Mouse (Mus musculus) urinary bladder, postnatal 36 days (tissue): ENCODE results near the gene Rac1.

Experiments
- DNase-seq, 2 experiments: peaks; one replicate each; pipeline ENCODE4 v3.0.0; 2022; ENCODE audit warnings: low spot score in 2 of 2, mixed read lengths in 1 of 2

Rac1 gene

DNA sequence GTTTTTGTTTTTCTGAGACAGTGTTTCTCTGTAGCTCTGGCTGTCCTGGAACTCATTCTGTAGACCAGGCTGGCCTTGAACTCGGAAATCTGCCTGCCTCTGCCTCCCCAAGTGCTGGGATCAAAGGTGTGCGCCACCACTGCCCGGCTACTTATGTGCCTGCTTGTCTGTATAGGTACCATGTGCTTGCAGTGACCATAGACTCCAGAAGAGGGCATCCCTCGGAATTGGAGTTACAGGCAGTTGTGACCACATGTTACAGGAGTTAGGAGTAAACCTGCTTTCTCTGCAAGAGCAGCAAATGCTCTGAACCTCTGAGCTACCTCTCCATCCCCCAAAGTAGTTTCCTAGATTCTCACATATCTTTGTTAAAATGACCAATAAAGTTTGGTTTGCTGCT is 36.1 kb downstream of the Rac1 start:
- no peak for DNase-seq

DNA sequence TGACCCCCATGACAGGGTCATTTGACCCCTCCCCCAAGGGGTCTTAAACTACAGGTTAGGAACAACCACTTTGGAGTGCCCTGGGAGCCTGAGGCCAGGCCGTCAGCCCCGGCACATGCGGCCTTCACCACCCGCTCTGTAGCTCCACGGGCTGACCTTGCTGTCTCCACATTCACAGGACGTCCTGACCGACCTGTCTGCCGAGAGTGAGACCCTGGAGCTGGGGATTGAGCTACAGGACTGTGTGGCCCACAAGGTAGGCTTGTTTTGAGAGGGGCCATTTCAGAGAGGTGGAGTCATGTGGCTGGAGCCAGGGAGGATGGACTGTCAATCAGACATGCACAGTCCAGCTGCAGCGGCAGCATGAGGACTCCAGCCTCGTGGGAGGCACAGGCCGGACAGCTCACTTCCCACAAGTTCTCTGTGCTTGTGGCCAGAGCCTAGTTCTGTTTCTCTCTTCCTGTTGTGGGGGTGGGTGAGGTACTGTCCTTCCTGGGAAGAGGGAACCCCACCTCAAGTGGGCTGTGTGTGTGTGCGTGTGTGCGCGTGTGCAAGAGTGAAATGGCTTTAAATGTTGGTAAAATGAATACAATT is 38.0 kb downstream of the Rac1 start:
- no peak for DNase-seq

DNA sequence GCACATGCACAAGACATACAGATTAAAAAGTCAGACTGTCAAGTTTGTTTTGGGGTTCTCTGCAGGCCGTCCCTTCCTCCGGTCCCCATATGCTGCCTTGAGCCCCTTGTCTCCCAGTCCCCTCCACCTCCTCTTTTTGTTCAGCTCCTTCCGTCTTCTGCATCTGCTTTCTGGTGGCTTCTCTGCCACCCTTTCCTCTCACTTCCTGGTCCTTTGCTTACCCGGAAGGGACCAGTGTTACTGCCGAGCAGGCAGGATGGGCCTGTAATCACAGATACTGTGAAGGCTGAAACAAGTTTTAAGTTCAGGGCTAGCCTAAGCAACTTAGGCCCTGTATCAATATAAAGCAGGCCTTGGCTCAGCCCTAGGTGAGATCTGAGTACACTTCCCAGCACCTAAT is 39.8 kb downstream of the Rac1 start:
- DNase-seq: no peak

DNA sequence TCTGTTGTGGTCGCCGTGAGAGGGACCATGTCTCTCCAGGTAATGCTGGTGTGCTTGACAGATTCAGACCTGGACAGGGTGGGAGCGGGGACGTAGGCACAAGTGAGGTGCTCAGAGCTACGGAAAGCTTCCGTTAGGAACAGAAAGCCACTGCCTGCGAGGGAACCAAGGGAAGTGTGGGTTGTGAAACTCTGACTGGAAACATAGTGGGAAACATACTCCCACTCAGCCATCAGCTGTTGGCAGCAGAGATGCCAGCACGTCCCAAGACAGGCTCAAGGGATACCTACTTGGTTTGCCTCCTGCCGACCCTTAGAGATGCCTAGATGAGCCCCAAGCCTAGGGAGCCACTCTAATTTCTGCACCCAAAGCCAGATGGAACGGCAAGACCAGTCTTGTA is 40.6 kb downstream of the Rac1 start:
- DNase-seq: no peak

DNA sequence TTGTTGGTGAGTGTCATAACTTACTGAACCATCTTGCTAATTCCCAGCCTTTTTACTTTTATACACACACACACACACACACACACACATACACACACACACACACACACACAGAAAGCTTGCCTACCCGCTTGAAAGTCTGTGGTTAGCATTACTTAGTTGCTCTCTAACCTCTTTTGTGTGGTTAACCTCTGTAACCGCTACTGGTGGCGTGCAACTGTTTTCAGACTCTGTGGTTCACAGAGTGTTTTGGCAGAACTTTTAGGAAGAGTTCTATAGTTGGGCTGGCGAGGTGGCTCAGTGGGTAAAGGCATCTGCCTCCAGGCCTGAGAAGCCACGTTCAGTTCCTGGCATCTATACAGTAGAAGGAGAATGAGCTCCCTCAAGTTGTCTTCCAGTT is 42.9 kb downstream of the Rac1 start:
- no peak for DNase-seq

DNA sequence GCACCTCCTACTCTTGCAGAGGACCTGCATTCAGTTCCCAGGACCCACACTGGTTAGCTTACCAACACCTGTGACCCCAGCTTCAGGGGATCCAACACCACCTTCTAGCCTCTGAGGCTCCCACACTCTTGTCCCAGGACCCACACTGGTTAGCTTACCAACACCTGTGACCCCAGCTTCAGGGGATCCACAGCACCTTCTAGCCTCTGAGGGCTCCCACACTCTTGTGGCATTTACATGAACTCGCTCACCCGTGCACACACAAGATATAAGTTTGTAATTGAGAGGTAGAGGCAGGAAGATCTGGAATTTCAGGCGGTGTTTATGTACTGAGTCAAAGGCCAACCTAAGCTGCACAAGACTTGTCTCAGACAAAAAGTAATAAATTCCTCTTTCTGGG is 49.9 kb downstream of the Rac1 start:
- no peak for DNase-seq

DNA sequence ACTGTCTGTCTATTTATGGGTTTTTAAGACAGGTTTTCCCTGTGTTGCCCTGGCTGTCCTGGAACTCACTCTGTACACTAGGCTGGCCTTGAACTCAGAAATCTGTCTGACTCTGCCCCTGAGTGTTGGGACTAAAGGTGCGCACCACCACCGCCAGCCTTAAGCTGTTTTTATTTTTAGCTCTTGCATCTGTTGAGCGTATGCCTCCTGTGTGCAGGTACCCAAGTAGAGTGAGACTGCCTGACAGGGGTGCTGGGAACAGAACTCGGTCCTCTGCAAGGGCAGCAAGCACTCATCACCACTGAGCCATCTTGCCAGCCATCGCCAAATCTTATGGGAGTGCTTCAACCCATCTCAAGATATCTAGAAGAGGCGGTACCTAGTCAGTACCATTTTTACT is 51.8 kb downstream of the Rac1 start:
- DNase-seq: no peak

DNA sequence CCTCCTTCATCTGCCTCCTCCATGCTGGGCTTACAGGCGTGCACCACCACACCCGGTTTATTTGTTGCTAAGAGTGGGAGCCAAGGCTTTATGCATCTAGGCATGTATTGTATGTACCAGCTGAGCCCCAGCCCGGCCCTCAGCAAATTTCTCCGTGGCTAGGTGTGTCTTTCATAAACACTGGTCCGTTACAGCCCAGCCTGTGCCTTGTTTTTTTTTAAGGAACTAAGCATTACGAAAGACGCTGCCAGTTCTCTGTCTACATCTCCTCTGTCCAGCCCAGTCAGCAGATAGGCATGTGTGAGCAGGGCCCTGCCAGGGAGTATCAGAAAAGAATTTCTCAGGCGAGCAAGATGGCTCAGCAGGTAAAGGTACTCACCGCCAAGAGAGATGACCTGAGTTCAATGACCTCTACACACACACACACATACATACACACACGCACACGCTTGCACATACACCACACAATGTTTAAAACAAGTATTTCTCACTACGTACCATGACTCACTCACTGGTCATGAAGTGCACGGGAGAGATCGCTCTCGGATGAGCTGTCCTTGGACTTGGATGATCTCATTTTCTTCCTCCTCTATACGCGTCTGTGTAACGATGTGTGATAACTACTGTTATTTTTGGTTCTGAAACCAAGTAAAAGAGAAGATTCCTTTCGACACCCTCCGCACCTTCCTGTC is 52.5 kb downstream of the Rac1 start:
- DNase-seq: peak; percentile 26 to 47

DNA sequence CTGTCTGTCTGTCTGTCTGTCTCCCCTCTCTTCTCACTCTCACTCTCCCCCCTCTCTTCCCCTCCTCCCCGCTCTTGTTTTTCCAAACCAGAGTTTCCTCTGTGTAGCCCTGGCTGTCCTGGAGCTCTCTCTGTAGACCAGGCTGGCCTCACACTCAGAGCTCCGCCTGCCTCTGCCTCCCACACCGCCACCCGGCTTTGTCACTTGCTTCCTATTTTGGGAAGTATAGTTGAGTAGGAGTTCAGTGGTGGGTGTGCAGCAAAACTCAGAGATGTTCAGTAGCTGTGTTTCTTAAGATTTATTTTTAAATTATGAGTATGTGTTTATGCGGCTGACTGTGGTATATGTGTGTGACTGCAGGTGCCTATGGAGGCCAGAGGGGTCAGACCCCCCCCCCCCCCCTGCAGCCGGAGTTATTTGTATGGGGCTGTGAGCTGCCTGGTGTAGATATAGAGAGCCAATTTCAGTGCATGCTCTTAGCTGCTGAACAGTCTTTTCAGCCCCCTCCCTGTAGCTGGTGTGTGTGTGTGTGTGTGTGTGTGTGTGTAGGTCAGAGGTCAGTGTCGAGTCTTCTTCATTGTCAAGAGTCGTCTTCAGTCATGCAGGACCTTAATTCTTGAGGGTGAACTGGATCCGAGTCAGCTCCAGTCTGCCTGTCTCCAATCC is 55.8 kb downstream of the Rac1 start:
- DNase-seq: no peak

DNA sequence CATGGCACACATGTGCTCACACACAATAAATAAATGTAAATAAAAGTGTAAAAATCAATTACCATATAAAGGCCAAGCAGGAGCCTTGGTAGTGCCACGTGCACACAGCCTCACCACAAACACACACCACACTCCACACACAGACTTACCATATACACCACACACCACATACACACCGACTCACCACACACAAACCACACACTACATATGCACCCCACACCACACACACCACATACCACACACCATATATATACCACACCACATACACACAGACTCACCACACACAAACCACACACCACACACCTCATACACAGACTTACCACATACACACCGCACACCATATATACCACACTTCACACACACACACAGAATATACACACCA is 56.7 kb downstream of the Rac1 start:
- no peak for DNase-seq

DNA sequence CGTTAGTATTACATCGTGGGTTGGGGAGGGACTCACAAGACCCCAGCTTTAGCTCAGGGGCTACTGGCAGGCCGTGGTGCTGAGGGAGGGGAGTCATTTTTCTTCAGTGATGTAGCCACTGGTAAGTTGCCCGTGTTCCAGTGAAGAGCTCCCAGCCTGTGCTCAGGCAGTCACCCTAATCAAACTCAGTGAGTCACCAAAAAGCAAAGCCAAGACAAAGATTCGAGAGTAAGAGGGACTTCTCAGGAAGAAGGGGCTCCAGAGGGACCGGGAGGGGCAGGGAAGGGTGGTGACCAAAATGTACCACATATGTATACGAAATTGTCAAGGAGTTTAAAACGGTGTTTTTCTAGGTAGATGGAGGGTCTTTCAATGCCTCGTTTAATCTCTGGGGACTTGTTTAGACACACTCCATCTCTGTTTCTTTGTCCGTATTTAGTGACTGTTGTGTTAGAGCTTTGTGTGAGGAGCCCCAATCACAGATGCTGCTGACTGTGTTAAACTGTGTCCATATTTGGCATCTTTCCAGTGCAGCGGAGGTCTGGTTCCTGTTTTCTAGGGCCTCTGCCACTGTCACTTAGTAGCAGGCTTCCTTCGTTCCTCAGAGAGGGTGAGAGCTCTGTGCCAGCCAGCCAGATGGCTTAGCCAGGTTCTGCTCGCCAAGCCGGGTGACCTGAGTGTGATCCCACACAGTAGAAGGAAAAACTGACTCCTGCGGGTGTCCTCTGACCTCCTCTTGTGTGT is 57.2 kb downstream of the Rac1 start:
- peak; percentile 22 to 48 for DNase-seq

DNA sequence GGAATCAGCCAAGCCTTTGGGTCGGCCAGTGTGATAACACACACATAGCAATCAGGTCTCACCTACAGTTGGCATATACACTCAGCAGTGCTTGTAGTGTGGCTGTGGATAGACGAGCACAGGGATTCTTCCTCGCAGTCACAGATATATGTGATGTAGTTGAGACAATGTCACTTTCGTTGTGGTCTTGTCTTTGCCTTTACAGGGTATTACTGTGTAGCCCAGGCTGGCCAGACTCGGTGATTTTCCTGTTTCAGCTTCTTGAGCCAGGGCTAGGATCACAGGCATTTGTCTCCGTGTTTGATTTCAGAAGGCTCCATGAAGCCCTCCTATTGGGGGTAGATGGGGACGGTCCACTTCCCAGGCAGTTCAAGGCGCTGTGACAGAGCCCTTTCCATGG is 58.2 kb downstream of the Rac1 start:
- DNase-seq: no peak

DNA sequence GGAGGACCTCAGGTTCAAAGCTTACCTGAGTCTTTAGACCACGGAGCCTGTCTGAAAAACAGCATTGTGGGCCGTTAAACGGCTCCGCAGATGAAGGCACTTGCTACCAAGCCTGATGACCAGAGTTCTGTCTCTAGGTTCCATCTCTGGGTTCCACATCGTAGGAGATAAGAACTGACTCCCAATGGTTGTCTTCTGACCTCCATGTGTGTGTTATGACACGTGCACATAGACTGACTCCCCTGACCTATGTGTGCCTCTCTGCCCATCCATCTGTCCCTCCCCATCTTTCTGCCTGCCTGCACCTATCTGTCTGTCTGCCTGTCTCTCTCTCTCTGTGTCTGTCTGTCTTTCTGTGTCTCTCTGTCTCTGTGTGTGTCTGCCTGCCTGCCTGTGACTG is 59.9 kb downstream of the Rac1 start:
- no peak for DNase-seq

DNA sequence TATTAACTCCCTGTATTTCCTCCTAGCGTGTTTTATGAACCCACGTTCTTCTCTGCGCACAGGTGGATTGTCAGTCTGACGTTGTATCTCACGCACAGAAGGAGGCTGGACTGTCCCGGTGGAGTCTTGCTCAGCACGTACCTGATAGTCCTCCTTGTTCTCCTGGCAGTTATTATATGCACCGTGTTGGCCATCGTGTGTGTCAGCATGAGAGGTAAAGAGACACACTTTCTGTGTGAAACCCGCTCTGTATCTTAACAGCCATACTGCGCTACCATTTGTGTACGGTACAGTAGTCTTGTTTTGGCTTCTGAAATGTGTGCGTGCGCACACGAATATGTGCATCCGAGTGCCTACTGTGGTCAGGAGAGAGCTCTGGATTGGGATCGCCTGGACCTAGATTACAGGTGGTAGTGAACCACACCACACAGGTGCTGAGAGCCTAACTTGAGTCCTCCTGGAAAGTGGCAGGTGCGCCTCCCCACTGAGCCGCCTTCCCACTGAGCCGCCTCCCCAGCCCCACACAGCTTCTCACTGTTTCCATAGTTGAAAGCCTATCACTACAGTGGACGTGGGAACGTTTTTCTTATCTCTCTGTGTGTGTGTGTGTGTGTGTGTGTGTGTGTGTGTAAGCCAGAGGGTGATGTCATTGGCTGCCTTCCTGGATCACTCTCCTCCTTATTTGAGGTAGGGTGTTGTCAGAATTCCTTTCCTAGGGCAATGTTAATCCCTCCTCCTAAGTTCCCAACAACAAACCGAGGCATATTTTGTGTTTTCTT is 60.8 kb downstream of the Rac1 start:
- no peak for DNase-seq

DNA sequence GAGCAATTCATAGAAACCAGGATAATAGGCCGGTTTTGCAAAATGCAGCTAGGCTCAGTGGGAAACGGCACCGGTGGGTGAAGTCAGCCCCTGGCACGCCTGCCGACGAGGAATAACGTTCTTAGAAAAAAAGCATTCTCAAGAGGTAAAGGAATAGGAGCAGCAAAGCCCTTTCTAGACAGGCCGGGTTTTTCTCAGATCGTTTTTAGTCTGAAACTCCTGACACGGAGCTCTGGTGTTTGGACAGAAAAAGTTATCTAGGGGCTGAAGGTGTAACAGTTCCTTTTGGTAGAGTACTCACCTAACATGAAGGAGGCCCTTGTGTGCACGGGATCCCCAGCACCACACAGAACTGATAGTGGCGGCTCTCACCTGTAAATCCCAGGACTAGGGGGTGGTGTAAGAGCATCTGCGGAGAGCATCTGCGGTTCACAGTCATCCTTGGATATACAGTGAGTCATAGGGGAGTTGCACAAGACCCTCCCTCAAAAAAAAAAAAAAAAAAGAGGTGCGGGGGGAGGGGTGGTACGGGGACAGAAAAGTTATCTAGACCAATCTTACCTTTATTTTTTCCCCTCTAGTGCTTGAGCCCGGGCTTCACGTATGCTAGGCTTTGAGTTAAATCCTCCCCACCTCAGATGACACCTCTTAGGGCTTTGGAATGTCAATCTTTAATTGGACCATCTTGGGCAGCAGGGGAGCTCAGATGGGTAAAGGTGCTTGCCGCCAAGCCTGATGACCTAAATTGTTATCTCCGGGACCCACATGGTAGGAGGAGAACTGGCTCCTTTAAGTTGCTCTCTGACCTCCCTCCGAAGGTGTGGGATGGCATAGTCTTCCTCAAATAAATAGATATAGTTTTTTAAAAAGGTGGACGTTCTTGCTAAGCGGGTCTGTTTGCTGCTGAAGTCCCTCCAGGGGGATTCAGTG is 62.4 kb downstream of the Rac1 start:
- no peak for DNase-seq

DNA sequence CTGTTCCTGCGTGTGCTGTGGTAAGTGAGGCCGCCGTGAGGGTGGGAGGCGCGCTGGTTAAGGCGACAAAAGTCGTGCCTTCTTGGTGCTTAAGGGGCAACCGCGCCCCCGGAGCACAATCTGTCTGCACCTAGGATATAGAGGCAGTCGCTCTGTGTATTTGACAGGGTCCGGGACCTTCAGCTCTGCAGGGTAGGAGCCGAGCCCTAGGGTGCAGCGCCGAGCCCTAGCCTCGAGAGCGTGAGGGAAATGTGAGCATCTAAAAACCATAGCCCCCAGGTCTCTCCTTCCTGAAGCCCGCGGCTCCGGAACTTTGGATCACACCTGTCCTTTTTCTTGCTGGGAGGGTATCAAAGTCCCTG is 63.1 kb downstream of the Rac1 start:
- DNase-seq: no peak

DNA sequence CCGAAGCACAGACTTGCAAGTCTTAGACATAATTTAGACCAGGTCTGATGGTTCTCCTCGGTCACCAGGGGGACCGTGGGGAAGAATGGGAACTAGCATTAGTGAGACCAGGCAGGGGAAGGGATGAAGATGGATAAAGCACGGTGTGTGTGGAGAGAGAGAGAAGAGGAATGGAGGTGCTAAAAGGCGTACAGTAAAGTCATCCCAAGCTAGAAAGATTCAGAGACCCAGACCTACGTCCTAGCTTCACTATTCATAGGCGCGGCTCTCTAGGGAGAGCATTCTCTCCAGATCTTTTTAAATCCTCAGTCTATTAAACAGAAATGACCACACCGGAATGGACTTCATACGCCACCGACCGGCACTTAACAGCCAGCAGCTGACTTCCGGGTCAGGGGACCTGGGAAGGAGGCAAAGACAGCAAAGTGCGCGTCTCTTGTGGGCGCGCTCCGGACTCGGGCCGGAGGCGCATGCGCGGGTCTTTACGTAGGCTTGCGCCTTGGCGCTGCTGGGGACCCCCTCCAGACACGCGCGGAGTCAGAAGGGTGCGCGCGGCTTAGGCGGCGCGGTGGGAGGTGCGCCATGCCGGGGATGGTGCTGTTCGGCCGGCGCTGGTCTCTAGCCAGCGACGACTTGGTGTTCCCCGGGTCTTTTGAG is 63.6 kb downstream of the Rac1 start, which contains the start of gene Daglb:
Daglb (plus strand) TSS at position 485 of the 657 bp plus-strand sequence.
- peak; percentile 73 to 86 for DNase-seq

DNA sequence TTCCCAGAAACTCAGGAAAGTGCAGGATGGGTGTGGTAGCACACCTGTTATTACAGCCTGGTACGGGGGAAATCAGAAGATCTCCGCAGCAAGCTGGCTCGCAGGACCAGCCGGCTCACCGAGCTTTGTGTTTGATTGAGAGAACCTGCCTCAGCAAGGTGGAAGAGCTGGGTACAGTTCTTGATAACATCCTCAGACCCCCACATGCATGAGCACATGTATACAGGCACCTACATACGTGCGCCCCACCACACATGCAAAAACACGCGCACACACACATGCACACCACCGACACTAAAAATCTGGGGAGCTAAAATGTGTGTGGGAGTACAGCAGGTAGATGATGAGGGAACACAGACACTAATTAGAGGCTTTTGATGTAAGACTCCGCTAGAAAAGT is 64.2 kb downstream of the Rac1 start:
- no peak for DNase-seq
